ENCODE assay signal across 16 mouse cellular contexts in the genomic region with DNA sequence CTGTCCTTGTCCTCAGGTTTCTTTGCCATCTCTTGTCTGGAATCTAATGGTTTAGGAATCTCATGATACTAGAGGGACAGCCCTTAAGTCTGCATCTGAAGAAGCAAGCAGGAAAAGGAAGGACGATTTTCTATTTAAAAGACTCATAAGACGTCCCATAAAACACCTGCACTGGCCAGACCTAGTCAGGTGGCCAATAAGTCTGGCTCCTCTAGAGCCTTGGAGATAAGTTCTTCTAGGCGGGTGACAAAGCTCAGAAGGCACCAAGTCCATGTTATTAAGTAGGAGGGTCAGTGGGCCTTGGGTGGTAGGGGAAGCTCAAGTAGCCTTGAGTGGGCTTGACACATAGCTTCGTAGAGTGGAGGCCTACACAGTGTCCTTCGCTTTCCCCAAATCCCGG.
"Had no signal": no experiment of that assay in that cellular context is flagged by ENCODE, and none has a peak within 500 bp of the region (broad histone marks: within the 10 kb centered on the region; RNA-seq: fewer than 3 reads in every experiment).

No protein-coding gene starts in this region.

- H3K9me3 ChIP-seq: neural tube, embryonic 13.5 days; neural tube, embryonic 15.5 days; stomach, embryonic 15.5 days had no signal

- H3K27ac ChIP-seq: neural tube, embryonic 13.5 days; neural tube, embryonic 15.5 days; stomach, embryonic 15.5 days; stomach, postnatal 0 days had no signal

- H3K4me3 ChIP-seq: neural tube, embryonic 13.5 days; neural tube, embryonic 15.5 days; stomach, embryonic 15.5 days had no signal

- DNase-seq: retina, postnatal 1 day; right cerebral cortex, adult 18-20 months; right cerebral cortex, postnatal 14 days; right cerebral cortex, postnatal 25 days; right cerebral cortex, postnatal 4 days; spleen, adult 18-20 months; thymus, adult 18-20 months; thymus, adult 2 months; thymus, postnatal 14 days; thymus, postnatal 25 days; thymus, postnatal 36 days; thymus, postnatal 4 days had no signal

- H3K27me3 ChIP-seq: neural tube, embryonic 13.5 days; neural tube, embryonic 15.5 days; stomach, embryonic 15.5 days had no signal

- H3K9ac ChIP-seq: neural tube, embryonic 13.5 days; neural tube, embryonic 15.5 days; stomach, embryonic 15.5 days had no signal

- H3K4me2 ChIP-seq: neural tube, embryonic 13.5 days; neural tube, embryonic 15.5 days; stomach, embryonic 15.5 days had no signal
